Mouse (Mus musculus) lung, postnatal 14 days (tissue): ENCODE measurements around the gene Htra1.

ENCODE experiments used
- DNase-seq: peaks from one replicate; pipeline ENCODE4 v3.0.0; 2021

The Htra1 gene

DNA sequence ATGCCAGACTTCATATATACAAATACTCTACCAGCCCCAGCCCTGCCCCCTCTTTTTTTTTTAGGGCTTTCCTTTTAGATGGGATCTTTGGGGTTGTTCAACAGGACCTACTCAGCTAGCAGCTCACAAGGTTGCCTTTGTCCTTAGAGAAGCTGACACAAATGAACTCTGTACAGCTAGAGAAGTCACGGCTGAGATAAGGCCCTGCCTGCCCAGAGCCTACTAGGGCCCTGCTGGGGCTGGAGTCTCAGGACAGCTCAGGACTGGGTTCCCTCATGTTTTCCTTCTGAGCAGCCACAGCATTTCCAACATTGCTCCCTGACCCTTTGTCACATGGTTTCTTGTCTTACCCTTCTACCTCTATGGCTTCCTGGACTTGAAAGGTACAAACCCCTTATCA lies 91.6 kb downstream of the Htra1 start:
- DNase-seq = no peak

DNA sequence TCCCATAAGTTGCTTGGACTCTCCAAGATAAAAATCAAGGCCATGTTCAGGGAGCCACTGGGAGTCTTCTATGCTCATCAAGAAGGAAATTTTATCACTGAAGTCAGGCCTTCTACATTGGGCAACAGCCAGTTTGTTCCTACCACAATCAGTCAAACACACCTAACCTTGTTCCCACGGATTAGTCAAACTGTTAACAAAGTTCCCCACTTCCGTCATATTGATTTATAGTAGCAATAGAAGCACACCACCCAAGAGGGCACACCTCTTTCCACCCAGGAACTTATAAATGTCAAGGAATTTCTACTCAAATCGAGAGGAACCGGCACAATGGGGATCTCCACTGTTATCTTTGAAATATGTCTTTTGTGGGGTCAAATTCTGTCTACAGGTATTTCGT lies 95.8 kb downstream of the Htra1 start, which contains the start of gene Dmbt1:
Gene Dmbt1, plus strand, starts transcription at position 299 of the 400 bp plus-strand sequence.
- no peak for DNase-seq
